Mouse (Mus musculus) brain, adult 2 months (tissue): Measurements from ENCODE around the gene Sprr2a3.
"Not testable (repeated sequence)": the region's sequence is repeated elsewhere in the genome, so short reads cannot be mapped to it uniquely, and the experiment has no call there.

Experiments
- DNase-seq: peaks from one replicate; pipeline ENCODE4 v3.0.0; 2011; ENCODE audit warnings: low read depth, low spot score

Sprr2a3 gene

GRCm38 (mm10) chr3:92285101-92285500 is at the start of gene Sprr2a3:
Gene Sprr2a3, plus strand, starts transcription at chr3:92285417.
- not testable (repeated sequence) for DNase-seq

GRCm38 (mm10) chr3:92236463-92237189 is 48.6 kb upstream of the Sprr2a3 start:
- DNase-seq, result not testable (repeated sequence)

DNA sequence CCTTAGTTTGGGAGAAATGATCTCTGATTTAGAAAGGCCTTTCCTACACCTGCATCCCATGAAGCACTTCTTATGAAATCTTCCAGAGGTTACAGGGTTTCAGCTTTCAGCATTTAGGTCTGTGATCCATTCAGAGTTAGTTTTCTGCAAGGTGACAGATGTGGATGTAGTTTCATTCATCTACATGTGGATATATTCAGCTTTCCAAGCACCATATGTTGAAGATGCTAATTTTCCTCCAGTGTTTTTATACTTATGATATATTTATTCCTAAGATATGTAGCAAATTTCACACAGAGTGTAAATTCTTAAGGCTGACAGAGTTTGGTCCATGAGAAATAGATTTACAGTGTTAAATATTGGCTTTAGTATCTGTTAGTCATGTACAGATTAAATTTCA is 46.5 kb upstream of the Sprr2a3 start:
- DNase-seq, result not testable (repeated sequence)

DNA sequence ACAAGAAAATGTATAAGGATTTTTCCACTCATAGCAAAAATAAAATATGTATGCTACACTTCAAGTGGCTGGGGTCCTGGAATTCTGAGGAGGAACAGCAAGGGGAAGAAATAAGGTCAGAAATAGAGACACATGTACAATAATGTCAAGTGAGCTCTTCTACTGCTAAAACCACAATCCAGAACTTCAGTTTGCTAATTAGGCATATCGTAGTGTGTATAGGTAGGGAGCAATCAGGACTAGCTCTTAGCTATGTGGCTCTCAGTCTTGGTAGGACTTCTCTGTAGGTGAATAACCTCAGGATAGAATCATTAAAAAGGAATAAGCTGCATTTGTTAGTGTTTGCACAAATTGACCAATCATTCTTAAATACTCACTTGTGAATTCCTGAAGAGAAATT is 46.0 kb upstream of the Sprr2a3 start:
- not testable (repeated sequence) for DNase-seq

- not testable (repeated sequence) for DNase-seq
These were observed 40.4 kb upstream of the Sprr2a3 start for GRCm38 (mm10) chr3:92244833-92245232.

- not testable (repeated sequence) for DNase-seq
These were observed 39.0 kb upstream of the Sprr2a3 start for GRCm38 (mm10) chr3:92246245-92246644.

GRCm38 (mm10) chr3:92248494-92248893 is 36.7 kb upstream of the Sprr2a3 start:
- DNase-seq, result not testable (repeated sequence)

GRCm38 (mm10) chr3:92250450-92250849 is 34.8 kb upstream of the Sprr2a3 start:
- not testable (repeated sequence) for DNase-seq

- DNase-seq, result not testable (repeated sequence)
These were observed 31.4 kb upstream of the Sprr2a3 start for GRCm38 (mm10) chr3:92253860-92254259.

GRCm38 (mm10) chr3:92258526-92258925 is 26.7 kb upstream of the Sprr2a3 start:
- DNase-seq, result not testable (repeated sequence)

GRCm38 (mm10) chr3:92263462-92263861 is 21.8 kb upstream of the Sprr2a3 start:
- not testable (repeated sequence) for DNase-seq

DNA sequence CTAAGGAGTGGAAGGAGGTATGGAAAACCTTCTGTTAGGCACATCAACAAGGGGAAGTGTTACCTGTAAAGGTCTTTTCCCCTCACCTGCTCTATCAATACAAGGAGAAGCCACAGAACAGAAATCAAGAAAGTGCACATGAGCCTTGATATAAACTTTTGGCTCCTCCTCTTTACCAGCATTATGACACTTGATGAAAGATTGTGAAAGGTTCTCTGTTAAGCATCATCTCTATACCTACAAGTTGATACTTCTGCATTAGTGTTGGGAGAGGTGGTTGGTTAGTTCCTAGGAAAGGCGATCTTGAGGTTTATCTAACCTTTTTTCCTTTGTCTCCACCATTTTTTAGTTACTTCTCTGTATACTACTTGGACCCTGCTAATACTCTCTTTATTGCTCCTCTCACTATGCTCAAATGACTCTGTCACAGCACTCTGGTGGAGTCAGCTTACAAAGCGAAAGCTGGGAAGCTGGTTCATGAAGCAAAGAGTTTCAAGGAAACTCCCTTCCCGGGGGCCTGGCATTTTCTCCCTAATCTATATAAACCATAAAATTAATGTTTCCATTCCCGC is 13.7 kb upstream of the Sprr2a3 start:
- DNase-seq, result not testable (repeated sequence)

- DNase-seq, result not testable (repeated sequence)
These were observed 11.7 kb upstream of the Sprr2a3 start for GRCm38 (mm10) chr3:92273504-92273903.

DNA sequence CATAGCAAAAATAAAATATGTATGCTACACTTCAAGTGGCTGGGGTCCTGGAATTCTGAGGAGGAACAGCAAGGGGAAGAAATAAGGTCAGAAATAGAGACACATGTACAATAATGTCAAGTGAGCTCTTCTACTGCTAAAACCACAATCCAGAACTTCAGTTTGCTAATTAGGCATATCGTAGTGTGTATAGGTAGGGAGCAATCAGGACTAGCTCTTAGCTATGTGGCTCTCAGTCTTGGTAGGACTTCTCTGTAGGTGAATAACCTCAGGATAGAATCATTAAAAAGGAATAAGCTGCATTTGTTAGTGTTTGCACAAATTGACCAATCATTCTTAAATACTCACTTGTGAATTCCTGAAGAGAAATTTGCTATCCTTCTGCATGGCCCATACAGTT is 11.2 kb upstream of the Sprr2a3 start:
- not testable (repeated sequence) for DNase-seq

GRCm38 (mm10) chr3:92279663-92280062 is 5.6 kb upstream of the Sprr2a3 start:
- DNase-seq, result not testable (repeated sequence)

DNA sequence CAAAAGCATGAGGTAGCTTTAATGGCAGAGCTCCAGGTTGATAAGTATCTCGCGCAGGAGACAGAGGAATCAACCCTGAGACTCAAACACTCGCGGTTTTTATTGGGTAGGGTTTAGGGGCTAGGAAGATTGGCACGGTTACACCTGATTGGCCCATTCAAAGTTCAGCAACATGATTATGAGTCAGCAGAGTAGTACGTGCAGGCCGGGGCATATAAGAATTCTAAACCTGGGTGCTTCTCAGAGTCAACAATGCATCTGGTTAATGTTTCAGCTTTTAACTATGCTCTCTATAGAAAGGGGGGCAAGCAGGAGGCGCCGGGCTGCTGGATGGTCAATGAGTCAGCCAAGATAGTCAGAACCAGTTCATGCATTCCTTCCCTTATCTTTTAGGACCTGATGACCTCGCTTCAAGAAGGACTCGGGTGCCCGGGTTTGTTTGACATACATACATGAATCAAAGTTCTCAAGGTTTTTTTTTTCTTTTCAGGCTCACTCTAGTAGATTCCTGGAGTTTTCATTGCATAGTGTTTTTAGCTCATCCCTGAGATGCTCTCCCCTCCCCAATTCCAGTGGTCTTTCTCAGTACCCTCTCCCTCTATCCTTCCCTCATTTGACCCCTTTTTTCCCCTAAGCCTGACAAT is 4.1 kb upstream of the Sprr2a3 start:
- not testable (repeated sequence) for DNase-seq

GRCm38 (mm10) chr3:92288489-92288888 is 3.3 kb downstream of the Sprr2a3 start:
- DNase-seq, result not testable (repeated sequence)

- DNase-seq, result no peak
These were observed 22.2 kb downstream of the Sprr2a3 start for GRCm38 (mm10) chr3:92307406-92307805.

DNA sequence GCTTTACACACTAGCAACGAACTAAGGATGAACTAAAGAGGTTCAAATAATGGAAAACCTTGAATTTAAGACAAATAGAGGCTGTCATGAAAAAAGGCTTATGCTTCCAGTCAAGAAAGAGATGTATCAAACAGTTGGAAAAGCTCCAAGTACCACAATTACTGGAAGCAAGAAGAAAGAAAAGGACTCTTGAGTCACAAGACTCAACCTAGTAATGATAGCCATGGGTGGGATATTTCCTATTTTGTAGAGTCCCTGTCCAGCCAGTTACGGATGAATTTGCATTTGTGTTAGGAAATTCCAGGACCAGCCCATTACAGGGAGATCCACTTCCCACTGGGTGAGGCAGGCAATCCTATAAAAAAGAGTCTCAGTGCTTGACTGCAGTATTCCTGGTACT is 31.1 kb downstream of the Sprr2a3 start, which contains the start of gene Sprr2b:
TSS of gene Sprr2b (plus strand) at position 301 of the 400 bp plus-strand sequence.
- no peak for DNase-seq

DNA sequence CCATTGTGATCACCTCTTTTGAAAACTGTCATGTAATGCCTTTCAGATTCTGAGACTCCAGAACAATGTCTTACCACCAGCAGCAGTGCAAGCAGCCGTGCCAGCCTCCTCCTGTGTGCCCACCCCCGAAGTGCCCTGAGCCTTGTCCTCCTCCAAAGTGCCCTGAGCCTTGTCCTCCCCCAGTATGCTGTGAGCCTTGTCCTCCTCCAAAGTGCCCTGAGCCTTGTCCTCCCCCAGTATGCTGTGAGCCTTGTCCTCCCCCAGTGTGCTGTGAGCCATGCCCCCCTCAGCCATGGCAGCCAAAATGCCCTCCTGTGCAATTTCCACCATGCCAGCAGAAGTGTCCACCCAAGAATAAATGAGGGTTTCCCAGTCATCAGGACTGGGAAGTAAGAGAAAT is 32.2 kb downstream of the Sprr2a3 start:
- DNase-seq, result no peak

- DNase-seq, result no peak
These were observed 51.1 kb downstream of the Sprr2a3 start for GRCm38 (mm10) chr3:92336278-92336677.

GRCm38 (mm10) chr3:92338840-92339239 is 53.6 kb downstream of the Sprr2a3 start, which contains the start of gene Sprr2d:
Gene Sprr2d, plus strand, starts transcription at chr3:92339140.
- no peak for DNase-seq
